Mouse (Mus musculus) neural tube, embryonic 12.5 days (tissue): ENCODE measurements at regions not wholly inside any gene's neighbourhood (a gene's known extent, or its start where the extent isn't known, plus 50 kb on each side); places are given as distances from the start of the nearest gene placed in this dataset.

Source experiments
- ATAC-seq: fragments of 200-750 bp; cut with Nextera tagmentation; 2 replicates; pipeline ENCODE4 v1.8.0; 2017; ENCODE audit warnings: low read depth, mild to moderate bottlenecking, moderate TSS enrichment, moderate library complexity; ENCODE audit not compliant: low FRiP score
- H3K27ac ChIP-seq: fragments of 300-500 bp; sonication (generic); 2 replicates; pipeline ENCODE4 v1.5.1; 2016
- H3K27me3 ChIP-seq: fragments of 300-500 bp; sonication (generic); replicated peaks from 2 replicates; pipeline ENCODE4 v1.6.1; 2016; ENCODE audit warnings: mild to moderate bottlenecking
- H3K36me3 ChIP-seq: fragments of 300-500 bp; sonication (generic); 2 replicates; pipeline ENCODE4 v1.6.1; 2016; ENCODE audit warnings: mild to moderate bottlenecking
- H3K4me1 ChIP-seq: fragments of 300-500 bp; sonication (generic); 2 replicates; pipeline ENCODE4 v1.6.1; 2016
- H3K4me2 ChIP-seq: fragments of 300-500 bp; sonication (generic); replicated peaks from 2 replicates; pipeline ENCODE4 v1.6.1; 2016; ENCODE audit warnings: mild to moderate bottlenecking
- H3K4me3 ChIP-seq: fragments of 300-500 bp; sonication (generic); 2 replicates; pipeline ENCODE4 v1.5.1; 2016
- H3K9ac ChIP-seq: fragments of 300-500 bp; sonication (generic); 2 replicates; pipeline ENCODE4 v1.6.1; 2016; ENCODE audit warnings: mild to moderate bottlenecking
- H3K9me3 ChIP-seq: fragments of 300-500 bp; sonication (generic); 2 replicates; pipeline ENCODE4 v1.6.1; 2016; ENCODE audit warnings: mild to moderate bottlenecking
- WGBS: fragments of 180-500 bp; shearing (Covaris S2); methylation state at CpG from one replicate; pipeline ENCODE4 v1.1.7; 2016; 5-methylcytosine and 5-hydroxymethylcytosine counted together

DNA sequence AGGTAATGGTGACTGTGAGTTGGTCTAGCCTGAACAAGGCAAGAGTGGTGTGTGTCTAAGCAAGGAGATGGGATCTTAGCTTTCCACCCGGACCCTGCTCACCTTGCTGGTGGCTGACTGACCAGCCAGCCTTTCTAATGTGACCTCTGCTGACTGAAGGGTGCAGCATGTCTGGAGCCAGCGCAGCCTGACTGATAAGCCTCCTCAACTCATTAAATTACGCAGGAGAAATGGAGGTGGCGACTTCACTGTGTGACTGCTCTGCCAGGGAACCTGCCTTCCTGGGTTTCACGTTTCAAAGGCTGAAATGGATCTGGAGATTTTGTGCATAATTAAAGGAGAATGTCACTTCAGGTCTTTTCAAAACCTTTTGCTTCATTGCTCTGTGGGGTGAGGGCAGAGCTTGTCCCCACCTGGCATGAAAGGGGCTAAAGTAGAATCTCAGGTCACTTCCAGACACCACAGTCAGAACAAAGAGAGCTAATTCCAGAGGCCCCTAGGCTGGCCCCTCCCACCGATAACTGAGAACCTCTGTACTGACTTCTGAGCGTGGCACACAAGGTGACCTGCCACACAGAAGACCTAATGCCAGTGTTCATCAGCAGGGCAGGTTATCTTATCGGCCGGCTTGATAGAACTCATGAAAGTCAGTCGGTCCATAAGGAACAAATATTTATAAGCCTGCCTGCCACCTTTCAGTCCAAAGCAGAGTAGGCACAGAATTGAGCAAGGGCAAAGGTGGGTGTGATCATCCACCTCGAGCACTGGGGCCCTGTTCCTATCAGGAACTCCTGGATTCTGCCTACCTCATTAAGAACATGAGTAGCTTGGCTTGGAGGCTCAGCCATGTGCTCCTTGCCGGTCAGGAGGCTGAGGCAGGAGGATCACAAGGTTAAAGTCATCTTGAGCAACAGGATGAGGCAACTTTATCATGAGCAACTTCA, 53.1 kb upstream of the Vps8 start:
- H3K9me3 ChIP-seq, result no peaks in the 10 kb centered on the region
- 0 out of 2 replicates have a peak, but pooled peaks cover 6% of the 10 kb centered on the region for H3K4me1 ChIP-seq
- WGBS, result 68% methylated on average over 12 of the region's 12 CpGs
- H3K27ac ChIP-seq, result no peak overlapping the region
- no peaks in the 10 kb centered on the region for H3K27me3 ChIP-seq
- no peak for ATAC-seq
- H3K4me2 ChIP-seq, result no peak overlapping the region
- no peak overlapping the region for H3K9ac ChIP-seq
- no peaks in the 10 kb centered on the region for H3K36me3 ChIP-seq
- no peak overlapping the region for H3K4me3 ChIP-seq
